Comparison of ENCODE assay signal across 9 mouse cellular contexts in the genomic region with DNA sequence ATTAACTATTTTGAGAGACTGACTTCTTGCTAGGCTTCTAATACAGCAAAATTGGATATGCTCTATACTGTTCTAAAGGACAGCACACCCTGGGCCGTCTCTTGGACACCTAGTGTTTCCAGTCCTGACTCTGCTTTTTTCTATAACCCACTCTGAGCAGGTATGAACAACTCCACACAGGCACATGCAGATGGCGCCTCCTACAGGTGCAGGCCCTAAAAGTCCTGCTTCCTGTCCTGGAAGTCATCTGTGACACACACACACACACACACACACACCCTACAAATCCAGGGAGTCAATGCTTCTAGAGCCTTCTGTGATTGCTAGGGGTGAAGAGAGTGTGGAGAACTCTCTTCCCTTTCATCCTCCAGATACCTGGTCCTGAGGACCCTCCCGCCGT. TPM values are rescaled to one million over a fixed set of nuclear protein-coding genes. Genes with fewer than 3 reads are reported as not detected.
DNase-seq lines count a peak whose midpoint lies in the region; ATAC-seq and TF ChIP-seq lines count a peak whose summit lies in the region.
"Had no signal": no experiment of that assay in that cellular context is flagged by ENCODE, and none has a peak within 500 bp of the region (broad histone marks: within the 10 kb centered on the region; RNA-seq: fewer than 3 reads in every experiment).

No protein-coding gene starts in this region.

- peaks cover 14% of the 10 kb centered on the region for H3K4me1 ChIP-seq in lung, embryonic 14.5 days (ENCODE audit: insufficient read depth)
- no peaks in the 10 kb centered on the region for H3K4me1 ChIP-seq in forebrain, embryonic 13.5 days

- TF ChIP-seq CTCF in gastrocnemius, adult 2 months (IDR thresholded peaks at IDR 0.05), result peak; percentile 65
- peak; percentile 39 for TF ChIP-seq CTCF in lung, embryonic 14.5 days (IDR thresholded peaks at IDR 0.05; ENCODE audit: low read depth)

- peak; percentile 64 for DNase-seq in gastrocnemius, adult 2 months
- no peak for DNase-seq in gastrocnemius, postnatal 14 days
- peak; percentile 43 for DNase-seq in 3T3-L1 (ENCODE audit: low read depth, low spot score)
- DNase-seq in T-cell, adult 2 months (ENCODE audit: low spot score), result peak; percentile 22
- no peak for DNase-seq in lung, embryonic 14.5 days
- DNase-seq in right cerebral cortex, postnatal 14 days, result no peak

- no peak overlapping the region for H3K4me2 ChIP-seq in lung, embryonic 14.5 days
- no peak overlapping the region for H3K4me2 ChIP-seq in forebrain, embryonic 13.5 days

- no peaks in the 10 kb centered on the region for H3K9me3 ChIP-seq in lung, embryonic 14.5 days (ENCODE audit: low read depth, low read length)
- no peaks in the 10 kb centered on the region for H3K9me3 ChIP-seq in forebrain, embryonic 13.5 days (replicated peaks)

- no peaks in the 10 kb centered on the region for H3K27me3 ChIP-seq in lung, embryonic 14.5 days (ENCODE audit: insufficient read depth, low read length)
- H3K27me3 ChIP-seq in forebrain, embryonic 13.5 days, result no peaks in the 10 kb centered on the region

- H3K27ac ChIP-seq in gastrocnemius, adult 2 months, result no peak overlapping the region
- H3K27ac ChIP-seq in lung, embryonic 14.5 days (ENCODE audit: low read depth), result no peak overlapping the region
- H3K27ac ChIP-seq in forebrain, embryonic 13.5 days, result no peak overlapping the region

- no peak overlapping the region for H3K4me3 ChIP-seq in gastrocnemius, adult 2 months
- H3K4me3 ChIP-seq in lung, embryonic 14.5 days (ENCODE audit: low read depth, low read length), result no peak overlapping the region
- no peak overlapping the region for H3K4me3 ChIP-seq in forebrain, embryonic 13.5 days
- H3K4me3 ChIP-seq: erythroblast, embryonic 14.5 days had no signal

- no peak for ATAC-seq in lung, embryonic 14.5 days (ENCODE audit: insufficient read depth)
- ATAC-seq in erythroblast, adult 5-6 weeks (replicated peaks; ENCODE audit: low FRiP score, poor library complexity, severe bottlenecking), result no peak
- ATAC-seq in forebrain, embryonic 13.5 days, result no peak

- WGBS in lung, embryonic 14.5 days, result 87% methylated on average over 4 of the region's 4 CpGs
- WGBS in forebrain, embryonic 13.5 days, result 92% methylated on average over 4 of the region's 4 CpGs

- intact Hi-C loops in gastrocnemius, adult 2 months (cut with DNase I), result loop anchor here (1.0 kb wide), 1 partner anchor 137 kb away; no protein-coding TSS in a partner anchor
- intact Hi-C loops in gastrocnemius, postnatal 14 days (cut with DNase I; ENCODE audit: low total_unique reads), result loop anchor here (5.0 kb wide), 2 partner anchors 133 to 148 kb away; no protein-coding TSS in a partner anchor

- no peaks in the 10 kb centered on the region for H3K36me3 ChIP-seq in lung, embryonic 14.5 days (ENCODE audit: insufficient read depth)
- no peaks in the 10 kb centered on the region for H3K36me3 ChIP-seq in forebrain, embryonic 13.5 days (ENCODE audit: poor library complexity, severe bottlenecking)

- no peak overlapping the region for H3K9ac ChIP-seq in lung, embryonic 14.5 days
- no peak overlapping the region for H3K9ac ChIP-seq in forebrain, embryonic 13.5 days

RNA-seq across cellular contexts. Expression of a gene that starts 40.8 kb away (rescaled TPM):
- under 1 TPM in 1 of 2 experiments, not detected in 1; 0.33 TPM for total RNA-seq in gastrocnemius, adult 2 months (2021)
- under 1 TPM; 0.29 to 0.40 TPM for total RNA-seq in gastrocnemius, postnatal 14 days (2021)
- 2.5 and 2.7 TPM in 2 replicates for polyA plus RNA-seq in lung, embryonic 14.5 days (2014; fragmentation: Nextera tagmentation; extraction: Ambion mirVana)
- total RNA-seq in erythroblast, adult 5-6 weeks (2015; ENCODE audit: low replicate concordance), result 3.6 TPM in 1 of 2 replicates, not detected in the other
- 3.2 and 6.0 TPM in 2 replicates for total RNA-seq in erythroblast, adult 5-6 weeks (2017; ENCODE audit: low replicate concordance)
- polyA plus RNA-seq in forebrain, embryonic 13.5 days (2015; fragmentation: Nextera tagmentation; extraction: Ambion mirVana), result 0.38 and 0.53 TPM in 2 replicates

RNA-seq across cellular contexts. Expression of a gene that starts 46.8 kb away (rescaled TPM):
- total RNA-seq in gastrocnemius, adult 2 months (2021), result 1 to 10 TPM; 3.9 to 8.8 TPM
- total RNA-seq in gastrocnemius, postnatal 14 days (2021), result 10 to 100 TPM in 1 of 2 experiments, 1 to 10 TPM in 1; 9.4 to 11.6 TPM
- 1.3 and 2.2 TPM in 2 replicates for polyA plus RNA-seq in lung, embryonic 14.5 days (2014; fragmentation: Nextera tagmentation; extraction: Ambion mirVana)
- 12.7 and 14.6 TPM in 2 replicates for total RNA-seq in erythroblast, adult 5-6 weeks (2015; ENCODE audit: low replicate concordance)
- total RNA-seq in erythroblast, adult 5-6 weeks (2017; ENCODE audit: low replicate concordance), result 12.4 and 13.7 TPM in 2 replicates
- polyA plus RNA-seq in forebrain, embryonic 13.5 days (2015; fragmentation: Nextera tagmentation; extraction: Ambion mirVana), result 0.21 TPM in 1 of 2 replicates, not detected in the other

Comparison
In these comparisons a context has a peak if more than half of its experiments do, and no peak if none do; other contexts are left out.
1. DNase-seq: peak in gastrocnemius, adult 2 months (single experiment), 3T3-L1 (single experiment) and T-cell, adult 2 months (single experiment); none in gastrocnemius, postnatal 14 days (single experiment), lung, embryonic 14.5 days (single experiment) and right cerebral cortex, postnatal 14 days (single experiment).